Mouse (Mus musculus): ENCODE measurements around the gene Dclk2. TPM values are rescaled to one million over a fixed set of nuclear protein-coding genes. Genes with fewer than 3 reads are reported as not detected.

Dclk2 gene
- polyA plus RNA-seq, 1 experiment, result 190 TPM

- no peak for DNase-seq (ENCODE audit: low read depth)
- TF ChIP-seq POLR2A (IDR thresholded peaks at IDR 0.05; ENCODE audit: borderline replicate concordance, extremely low read depth, insufficient read depth, insufficient read length, poor library complexity, severe bottlenecking) (no peak), CTCF (IDR thresholded peaks at IDR 0.05; ENCODE audit: borderline replicate concordance, extremely low read depth, insufficient read depth, insufficient read length) (no peak)
Observed at GRCm38 (mm10) chr3:86885180-86885579, 35.5 kb downstream of the Dclk2 start.

DNA sequence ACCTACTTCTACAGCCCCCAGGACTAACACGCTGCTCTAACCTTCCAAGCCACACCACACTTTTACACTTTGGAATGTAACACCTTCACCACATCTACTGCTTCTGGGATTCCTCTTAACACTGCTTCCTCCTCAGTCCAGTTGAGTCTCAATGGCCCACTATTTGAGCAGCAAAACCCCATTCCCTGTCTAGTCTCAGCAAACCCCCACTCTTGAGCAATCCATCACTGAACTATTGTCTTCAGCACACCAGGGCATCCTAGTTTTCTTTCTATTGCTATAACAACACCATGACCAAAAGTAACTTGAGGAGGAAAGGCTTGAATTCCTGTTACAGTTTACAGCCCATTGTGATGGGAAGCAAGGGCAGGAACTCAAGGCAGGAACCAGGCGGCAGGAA is 36.2 kb downstream of the Dclk2 start:
- DNase-seq (ENCODE audit: low read depth), result no peak
- no peak for TF ChIP-seq CTCF (IDR thresholded peaks at IDR 0.05; ENCODE audit: borderline replicate concordance, extremely low read depth, insufficient read depth, insufficient read length)
- TF ChIP-seq POLR2A (IDR thresholded peaks at IDR 0.05; ENCODE audit: borderline replicate concordance, extremely low read depth, insufficient read depth, insufficient read length, poor library complexity, severe bottlenecking), result no peak

DNA sequence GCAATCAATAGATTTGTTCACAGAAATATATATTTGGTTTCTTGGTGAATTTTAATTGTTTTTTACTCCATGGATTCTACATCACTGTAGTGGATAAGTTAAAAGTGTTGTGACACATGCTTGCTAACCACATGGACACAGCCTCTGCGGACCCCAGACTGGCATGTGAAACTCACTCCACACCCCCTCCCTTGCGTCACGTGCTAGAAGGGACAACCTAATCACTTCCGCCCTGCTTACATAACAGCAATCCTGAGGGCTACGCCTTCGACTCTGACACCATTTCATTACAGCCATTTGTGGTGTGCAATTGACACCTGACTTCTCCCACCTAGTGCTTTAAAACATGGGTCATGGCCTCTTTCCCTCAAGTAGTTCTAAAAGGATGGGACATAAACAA is 36.7 kb downstream of the Dclk2 start:
- DNase-seq (ENCODE audit: low read depth), result no peak
- TF ChIP-seq CTCF (IDR thresholded peaks at IDR 0.05; ENCODE audit: borderline replicate concordance, extremely low read depth, insufficient read depth, insufficient read length) (no peak), POLR2A (IDR thresholded peaks at IDR 0.05; ENCODE audit: borderline replicate concordance, extremely low read depth, insufficient read depth, insufficient read length, poor library complexity, severe bottlenecking) (no peak)

- TF ChIP-seq POLR2A (IDR thresholded peaks at IDR 0.05; ENCODE audit: borderline replicate concordance, extremely low read depth, insufficient read depth, insufficient read length, poor library complexity, severe bottlenecking) (no peak), CTCF (IDR thresholded peaks at IDR 0.05; ENCODE audit: borderline replicate concordance, extremely low read depth, insufficient read depth, insufficient read length) (no peak)
- DNase-seq (ENCODE audit: low read depth), result no peak
Observed at GRCm38 (mm10) chr3:86875912-86876311, 44.7 kb downstream of the Dclk2 start.

GRCm38 (mm10) chr3:86873092-86873600 is 47.5 kb downstream of the Dclk2 start:
- DNase-seq (ENCODE audit: low read depth), result peak; percentile 72
- TF ChIP-seq POLR2A (IDR thresholded peaks at IDR 0.05; ENCODE audit: borderline replicate concordance, extremely low read depth, insufficient read depth, insufficient read length, poor library complexity, severe bottlenecking) (no peak), CTCF (IDR thresholded peaks at IDR 0.05; ENCODE audit: borderline replicate concordance, extremely low read depth, insufficient read depth, insufficient read length) (no peak)

GRCm38 (mm10) chr3:86870952-86871351 is 49.7 kb downstream of the Dclk2 start:
- no peak for DNase-seq (ENCODE audit: low read depth)

GRCm38 (mm10) chr3:86870411-86870810 is 50.2 kb downstream of the Dclk2 start:
- TF ChIP-seq CTCF (IDR thresholded peaks at IDR 0.05; ENCODE audit: borderline replicate concordance, extremely low read depth, insufficient read depth, insufficient read length), result no peak
- TF ChIP-seq POLR2A (IDR thresholded peaks at IDR 0.05; ENCODE audit: borderline replicate concordance, extremely low read depth, insufficient read depth, insufficient read length, poor library complexity, severe bottlenecking), result no peak
- peak; percentile 56 for DNase-seq (ENCODE audit: low read depth)

More at GRCm38 (mm10) chr3:86870952-86871351, 49.7 kb downstream of the Dclk2 start:
- TF ChIP-seq CTCF (IDR thresholded peaks at IDR 0.05; ENCODE audit: borderline replicate concordance, extremely low read depth, insufficient read depth, insufficient read length) (no peak), POLR2A (IDR thresholded peaks at IDR 0.05; ENCODE audit: borderline replicate concordance, extremely low read depth, insufficient read depth, insufficient read length, poor library complexity, severe bottlenecking) (no peak)

- TF ChIP-seq POLR2A (IDR thresholded peaks at IDR 0.05; ENCODE audit: borderline replicate concordance, extremely low read depth, insufficient read depth, insufficient read length, poor library complexity, severe bottlenecking) (no peak), CTCF (IDR thresholded peaks at IDR 0.05; ENCODE audit: borderline replicate concordance, extremely low read depth, insufficient read depth, insufficient read length) (no peak)
- DNase-seq (ENCODE audit: low read depth), result no peak
Observed at GRCm38 (mm10) chr3:86868721-86869120, 51.9 kb downstream of the Dclk2 start.

- no peak for TF ChIP-seq CTCF (IDR thresholded peaks at IDR 0.05; ENCODE audit: borderline replicate concordance, extremely low read depth, insufficient read depth, insufficient read length)
- TF ChIP-seq POLR2A (IDR thresholded peaks at IDR 0.05; ENCODE audit: borderline replicate concordance, extremely low read depth, insufficient read depth, insufficient read length, poor library complexity, severe bottlenecking), result no peak
- no peak for DNase-seq (ENCODE audit: low read depth)
Observed at GRCm38 (mm10) chr3:86863327-86864008, 57.2 kb downstream of the Dclk2 start.

DNA sequence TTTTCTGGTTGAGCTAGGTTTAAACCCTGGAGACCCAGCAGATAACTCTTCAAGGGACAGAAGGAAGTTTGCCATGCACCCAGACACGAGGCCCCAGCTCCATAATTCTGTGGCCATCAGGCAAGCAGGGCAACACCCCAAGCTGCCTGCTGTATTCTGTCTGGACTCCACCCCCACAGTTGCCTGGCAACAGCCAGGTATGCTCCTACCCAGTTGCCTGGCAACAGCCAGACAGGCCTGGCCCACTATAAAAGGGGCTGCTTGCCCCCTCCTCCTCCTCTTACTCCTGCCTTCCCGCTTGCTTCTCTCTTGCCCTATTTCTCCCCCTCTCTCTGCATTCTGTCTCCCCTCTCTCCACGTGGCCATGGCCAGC is 57.7 kb downstream of the Dclk2 start:
- TF ChIP-seq POLR2A (IDR thresholded peaks at IDR 0.05; ENCODE audit: borderline replicate concordance, extremely low read depth, insufficient read depth, insufficient read length, poor library complexity, severe bottlenecking) (no peak), CTCF (IDR thresholded peaks at IDR 0.05; ENCODE audit: borderline replicate concordance, extremely low read depth, insufficient read depth, insufficient read length) (no peak)
- peak; percentile 88 for DNase-seq (ENCODE audit: low read depth)

- no peak for TF ChIP-seq CTCF (IDR thresholded peaks at IDR 0.05; ENCODE audit: borderline replicate concordance, extremely low read depth, insufficient read depth, insufficient read length)
- no peak for TF ChIP-seq POLR2A (IDR thresholded peaks at IDR 0.05; ENCODE audit: borderline replicate concordance, extremely low read depth, insufficient read depth, insufficient read length, poor library complexity, severe bottlenecking)
- no peak for DNase-seq (ENCODE audit: low read depth)
Observed at GRCm38 (mm10) chr3:86862245-86862938, 58.3 kb downstream of the Dclk2 start.

Measured in brain, embryonic 14.5 days (tissue).